Mouse (Mus musculus): Measurements from ENCODE around the gene Rpl9-ps1. TPM values are rescaled to one million over a fixed set of nuclear protein-coding genes. Genes with fewer than 3 reads are reported as not detected.

Rpl9-ps1 gene
- polyA plus RNA-seq, 1 experiment: not detected

- no peak for TF ChIP-seq CTCF (IDR thresholded peaks at IDR 0.05; ENCODE audit: low read depth, low read length)
- TF ChIP-seq POLR2A (IDR thresholded peaks at IDR 0.05; ENCODE audit: borderline replicate concordance, low read depth, low read length): no peak
- Histone ChIP-seq H3K4me3 (ENCODE audit: insufficient read depth, low read length) (no peak overlapping the region), H3K4me1 (ENCODE audit: control insufficient read depth, insufficient read depth, low read length) (peaks cover 57% of the 10 kb centered on the region), H3K27ac (ENCODE audit: insufficient read depth, low read depth, low read length) (no peak overlapping the region)
Observed at GRCm38 (mm10) chr11:83603399-83603798, 42.0 kb downstream of the Rpl9-ps1 start.

GRCm38 (mm10) chr11:83600576-83600975, 44.8 kb downstream of the Rpl9-ps1 start:
- no peak overlapping the region for H3K4me3 ChIP-seq (ENCODE audit: insufficient read depth, low read length)
- peaks cover 39% of the 10 kb centered on the region for H3K4me1 ChIP-seq (ENCODE audit: control insufficient read depth, insufficient read depth, low read length)
- H3K27ac ChIP-seq (ENCODE audit: insufficient read depth, low read depth, low read length): peak overlapping the region; percentile 30; the same call in 1 of the 2 replicates
- no peak for TF ChIP-seq CTCF (IDR thresholded peaks at IDR 0.05; ENCODE audit: low read depth, low read length)
- TF ChIP-seq POLR2A (IDR thresholded peaks at IDR 0.05; ENCODE audit: borderline replicate concordance, low read depth, low read length): no peak

- Histone ChIP-seq H3K4me3 (ENCODE audit: insufficient read depth, low read length) (no peak overlapping the region), H3K4me1 (ENCODE audit: control insufficient read depth, insufficient read depth, low read length) (peaks cover 37% of the 10 kb centered on the region), H3K27ac (ENCODE audit: insufficient read depth, low read depth, low read length) (no peak overlapping the region)
- no peak for TF ChIP-seq POLR2A (IDR thresholded peaks at IDR 0.05; ENCODE audit: borderline replicate concordance, low read depth, low read length)
- TF ChIP-seq CTCF (IDR thresholded peaks at IDR 0.05; ENCODE audit: low read depth, low read length): no peak
Observed at GRCm38 (mm10) chr11:83598991-83599390, 46.4 kb downstream of the Rpl9-ps1 start.

DNA sequence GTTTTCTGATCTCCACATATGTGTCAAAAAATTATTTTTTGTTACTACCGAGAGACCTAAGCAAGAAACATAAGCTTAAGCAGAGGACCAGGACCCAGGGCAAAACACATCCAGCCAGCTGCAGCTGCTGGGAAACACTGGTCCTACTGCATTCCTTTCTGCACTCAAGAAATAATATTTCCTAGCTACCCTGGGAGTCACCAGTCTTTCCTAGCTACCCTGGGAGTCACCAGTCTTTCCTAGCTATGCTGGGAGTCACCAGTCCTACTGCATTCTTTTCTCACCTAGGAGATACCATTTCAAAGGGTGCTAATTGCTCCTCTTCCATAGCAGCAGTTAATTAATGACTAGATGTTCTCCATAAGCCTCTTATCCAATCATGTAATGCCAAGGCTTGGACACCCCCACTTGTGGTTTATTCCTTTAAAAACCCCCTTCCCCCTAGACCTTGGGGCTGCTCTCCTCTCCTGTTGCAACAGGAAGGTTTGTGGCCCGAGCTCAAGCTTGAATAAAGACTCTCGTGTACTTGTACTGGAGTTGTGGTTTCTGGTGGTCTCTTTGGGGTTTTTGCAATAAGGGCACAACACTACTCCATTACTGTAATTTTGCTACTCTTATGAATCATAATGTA, 47.1 kb downstream of the Rpl9-ps1 start:
- H3K4me1 ChIP-seq (ENCODE audit: control insufficient read depth, insufficient read depth, low read length): peaks cover 43% of the 10 kb centered on the region
- H3K4me3 ChIP-seq (ENCODE audit: insufficient read depth, low read length): no peak overlapping the region
- no peak for TF ChIP-seq CTCF (IDR thresholded peaks at IDR 0.05; ENCODE audit: low read depth, low read length)
- TF ChIP-seq POLR2A (IDR thresholded peaks at IDR 0.05; ENCODE audit: borderline replicate concordance, low read depth, low read length): no peak
- H3K27ac ChIP-seq (ENCODE audit: insufficient read depth, low read depth, low read length): no peak overlapping the region

DNA sequence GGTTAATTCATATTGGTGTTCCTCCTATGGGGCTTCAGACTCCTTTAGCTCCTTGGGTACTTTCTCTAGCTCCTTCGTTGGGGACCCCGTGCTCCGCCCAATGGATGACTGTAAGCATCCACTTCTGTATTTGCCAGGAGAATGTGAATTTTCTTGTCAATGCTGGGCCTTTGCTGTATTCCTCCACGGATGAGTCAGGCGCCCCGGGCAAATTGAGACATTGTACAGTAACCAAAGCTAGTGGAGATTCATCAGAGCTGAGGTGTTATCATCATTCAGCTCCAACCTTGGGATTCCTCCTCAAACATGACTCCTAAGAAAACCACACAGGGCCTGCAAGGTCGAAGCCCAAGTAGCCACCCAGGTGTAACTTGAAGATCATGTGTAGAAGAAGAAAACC, 47.6 kb downstream of the Rpl9-ps1 start:
- Histone ChIP-seq H3K4me3 (ENCODE audit: insufficient read depth, low read length) (no peak overlapping the region), H3K27ac (ENCODE audit: insufficient read depth, low read depth, low read length) (no peak overlapping the region), H3K4me1 (ENCODE audit: control insufficient read depth, insufficient read depth, low read length) (peaks cover 46% of the 10 kb centered on the region)
- no peak for TF ChIP-seq CTCF (IDR thresholded peaks at IDR 0.05; ENCODE audit: low read depth, low read length)
- TF ChIP-seq POLR2A (IDR thresholded peaks at IDR 0.05; ENCODE audit: borderline replicate concordance, low read depth, low read length): no peak

DNA sequence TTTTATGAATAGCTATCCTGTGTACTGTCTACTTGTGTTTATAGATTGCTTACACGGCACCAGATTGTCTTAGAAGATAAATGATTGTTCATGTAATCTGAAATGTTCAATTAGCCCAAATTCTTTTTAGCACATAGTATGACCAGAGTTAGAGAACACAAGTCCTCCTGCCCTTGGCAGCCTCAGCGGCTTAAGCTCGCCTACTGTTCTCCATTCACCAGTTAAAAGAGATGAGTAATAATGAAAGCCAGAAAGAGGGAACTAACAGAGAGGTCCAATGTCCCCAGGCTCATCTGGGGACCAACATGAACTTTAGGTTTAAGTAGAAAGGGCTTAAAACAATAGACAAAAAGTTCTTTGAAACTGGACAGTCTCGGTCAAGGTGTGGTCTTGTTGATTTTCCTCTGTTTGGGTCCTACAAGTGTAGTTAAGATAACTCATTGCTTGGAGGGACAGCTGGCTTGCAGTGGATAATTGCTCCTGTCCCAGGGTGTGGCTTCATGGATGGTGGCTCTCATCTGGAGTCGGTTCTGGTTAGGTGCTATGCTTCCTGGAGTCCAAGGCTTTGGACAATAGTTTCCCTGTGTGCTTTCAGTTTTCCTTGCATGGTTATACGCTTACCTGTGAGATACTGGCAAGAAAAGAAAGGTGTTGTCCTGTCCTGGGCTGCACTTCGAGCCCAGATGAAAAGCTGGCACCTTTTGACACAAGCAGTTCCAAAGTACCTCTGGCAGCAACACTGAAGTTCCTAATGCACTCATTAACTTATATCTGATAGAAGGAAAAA, 49.6 kb downstream of the Rpl9-ps1 start:
- Histone ChIP-seq H3K4me3 (ENCODE audit: insufficient read depth, low read length) (no peak overlapping the region), H3K4me1 (ENCODE audit: control insufficient read depth, insufficient read depth, low read length) (peaks cover 41% of the 10 kb centered on the region), H3K27ac (ENCODE audit: insufficient read depth, low read depth, low read length) (peak overlapping the region; percentile 50)
- no peak for TF ChIP-seq CTCF (IDR thresholded peaks at IDR 0.05; ENCODE audit: low read depth, low read length)
- no peak for TF ChIP-seq POLR2A (IDR thresholded peaks at IDR 0.05; ENCODE audit: borderline replicate concordance, low read depth, low read length)

Other genes with a start within 250 kb of the Rpl9-ps1 start
- not detected in 2 replicates for gene Rasl10b, start 236.5 kb downstream of the Rpl9-ps1 start, polyA plus RNA-seq (2012; ENCODE audit: insufficient read depth, insufficient read length, missing spikeins)
- not detected in 2 replicates for gene Gas2l2, start 216.2 kb downstream of the Rpl9-ps1 start, polyA plus RNA-seq (2012; ENCODE audit: insufficient read depth, insufficient read length, missing spikeins)
- gene 1700020L24Rik, start 207.9 kb downstream of the Rpl9-ps1 start, polyA plus RNA-seq (2012; ENCODE audit: insufficient read depth, insufficient read length, missing spikeins): not detected in 2 replicates
- 0.57 and 0.58 TPM in 2 replicates for gene Mmp28, start 182.6 kb downstream of the Rpl9-ps1 start, polyA plus RNA-seq (2012; ENCODE audit: insufficient read depth, insufficient read length, missing spikeins)
- 81.6 and 104 TPM in 2 replicates for gene Taf15, start 172.5 kb downstream of the Rpl9-ps1 start, polyA plus RNA-seq (2012; ENCODE audit: insufficient read depth, insufficient read length, missing spikeins)
- not detected in 2 replicates for gene Heatr9, start 123.4 kb downstream of the Rpl9-ps1 start, polyA plus RNA-seq (2012; ENCODE audit: insufficient read depth, insufficient read length, missing spikeins)
- gene Ccl5, start 115.1 kb downstream of the Rpl9-ps1 start, polyA plus RNA-seq (2012; ENCODE audit: insufficient read depth, insufficient read length, missing spikeins): 18.6 and 24.6 TPM in 2 replicates
- 650 and 692 TPM in 2 replicates for gene Ccl9, start 67.0 kb downstream of the Rpl9-ps1 start, polyA plus RNA-seq (2012; ENCODE audit: insufficient read depth, insufficient read length, missing spikeins)
- 168 and 174 TPM in 2 replicates for gene Ccl6, start 52.5 kb downstream of the Rpl9-ps1 start, polyA plus RNA-seq (2012; ENCODE audit: insufficient read depth, insufficient read length, missing spikeins)
- 129 and 135 TPM in 2 replicates for gene Ccl3, start 3.7 kb upstream of the Rpl9-ps1 start, polyA plus RNA-seq (2012; ENCODE audit: insufficient read depth, insufficient read length, missing spikeins)
- 78.8 and 104 TPM in 2 replicates for gene Ccl4, start 17.0 kb upstream of the Rpl9-ps1 start, polyA plus RNA-seq (2012; ENCODE audit: insufficient read depth, insufficient read length, missing spikeins)
- 530 and 532 TPM in 2 replicates for gene Wfdc17, start 58.4 kb upstream of the Rpl9-ps1 start, polyA plus RNA-seq (2012; ENCODE audit: insufficient read depth, insufficient read length, missing spikeins)
- gene Wfdc18, start 63.4 kb upstream of the Rpl9-ps1 start, polyA plus RNA-seq (2012; ENCODE audit: insufficient read depth, insufficient read length, missing spikeins): 1.9 and 2.4 TPM in 2 replicates
- gene Wfdc21, start 101.3 kb upstream of the Rpl9-ps1 start, polyA plus RNA-seq (2012; ENCODE audit: insufficient read depth, insufficient read length, missing spikeins): not detected in 2 replicates
- 13.1 and 17.5 TPM in 2 replicates for gene Heatr6, start 108.1 kb upstream of the Rpl9-ps1 start, polyA plus RNA-seq (2012; ENCODE audit: insufficient read depth, insufficient read length, missing spikeins)
- gene Hnf1b, start 204.4 kb upstream of the Rpl9-ps1 start, polyA plus RNA-seq (2012; ENCODE audit: insufficient read depth, insufficient read length, missing spikeins): not detected in 2 replicates